Mouse (Mus musculus): ENCODE data around the gene Minos1.
A peak's percentile ranks its signal among the peaks of the same experiment; 100 is the strongest.

Minos1 gene

GRCm38 (mm10) chr4:139130701-139131549 is at the start of gene Minos1:
Gene Minos1 (minus strand): TSS chr4:139131113.
- peak; percentile 97 for DNase-seq (ENCODE audit: low spot score)

- DNase-seq (ENCODE audit: low spot score) = no peak
Measured at GRCm38 (mm10) chr4:139179731-139180625, 49.1 kb upstream of the Minos1 start.

- DNase-seq (ENCODE audit: low spot score) = no peak
Measured at GRCm38 (mm10) chr4:139179218-139179617, 48.3 kb upstream of the Minos1 start.

- DNase-seq (ENCODE audit: low spot score) = no peak
Measured at GRCm38 (mm10) chr4:139178377-139178776, 47.5 kb upstream of the Minos1 start.

- no peak for DNase-seq (ENCODE audit: low spot score)
Measured at GRCm38 (mm10) chr4:139177921-139178320, 47.0 kb upstream of the Minos1 start.

GRCm38 (mm10) chr4:139176023-139176422 is 45.1 kb upstream of the Minos1 start:
- no peak for DNase-seq (ENCODE audit: low spot score)

GRCm38 (mm10) chr4:139175061-139175971 is 44.4 kb upstream of the Minos1 start:
- no peak for DNase-seq (ENCODE audit: low spot score)

GRCm38 (mm10) chr4:139169748-139170279 is 38.9 kb upstream of the Minos1 start:
- no peak for DNase-seq (ENCODE audit: low spot score)

- DNase-seq (ENCODE audit: low spot score) = no peak
Measured at GRCm38 (mm10) chr4:139168985-139169747, 38.3 kb upstream of the Minos1 start.

- DNase-seq (ENCODE audit: low spot score) = no peak
Measured at GRCm38 (mm10) chr4:139167107-139167506, 36.2 kb upstream of the Minos1 start.

- no peak for DNase-seq (ENCODE audit: low spot score)
Measured at GRCm38 (mm10) chr4:139166244-139166643, 35.3 kb upstream of the Minos1 start.

GRCm38 (mm10) chr4:139165259-139165658 is 34.3 kb upstream of the Minos1 start:
- no peak for DNase-seq (ENCODE audit: low spot score)

- no peak for DNase-seq (ENCODE audit: low spot score)
Measured at GRCm38 (mm10) chr4:139164082-139164481, 33.2 kb upstream of the Minos1 start.

GRCm38 (mm10) chr4:139161076-139161475 is 30.2 kb upstream of the Minos1 start:
- no peak for DNase-seq (ENCODE audit: low spot score)

- no peak for DNase-seq (ENCODE audit: low spot score)
Measured at GRCm38 (mm10) chr4:139158350-139158749, 27.4 kb upstream of the Minos1 start.

- DNase-seq (ENCODE audit: low spot score) = no peak
Measured at GRCm38 (mm10) chr4:139156538-139156937, 25.6 kb upstream of the Minos1 start.

GRCm38 (mm10) chr4:139154576-139155307 is 23.8 kb upstream of the Minos1 start:
- DNase-seq (ENCODE audit: low spot score) = no peak

GRCm38 (mm10) chr4:139151370-139151769 is 20.5 kb upstream of the Minos1 start:
- no peak for DNase-seq (ENCODE audit: low spot score)

- DNase-seq (ENCODE audit: low spot score) = no peak
Measured at GRCm38 (mm10) chr4:139146760-139147159, 15.8 kb upstream of the Minos1 start.

- no peak for DNase-seq (ENCODE audit: low spot score)
Measured at GRCm38 (mm10) chr4:139145156-139145555, 14.2 kb upstream of the Minos1 start.

Measured in left cerebral cortex, adult 11 months (tissue).